Mouse (Mus musculus) heart, adult 2 months (tissue): ENCODE measurements around the gene P4hb. TPM values are rescaled to one million over a fixed set of nuclear protein-coding genes. Genes with fewer than 3 reads are reported as not detected.

Source experiments
- DNase-seq, 2 experiments: peaks; one replicate each; pipeline ENCODE4 v3.0.0; 2021
- H3K27ac ChIP-seq: fragments of 200-600 bp; 2 replicates; pipeline ENCODE4 v1.8.1; 2022
- H3K27me3 ChIP-seq: fragments of 200-500 bp; 2 replicates; pipeline ENCODE4 v1.6.1; 2012; ENCODE audit warnings: mild to moderate bottlenecking, low read length, inconsistent platforms, mixed read lengths; ENCODE audit not compliant: control insufficient read depth, insufficient read depth
- H3K36me3 ChIP-seq: fragments of 200-500 bp; 2 replicates; pipeline ENCODE4 v1.6.1; 2012; ENCODE audit warnings: low read length, inconsistent platforms; ENCODE audit not compliant: control insufficient read depth, insufficient read depth
- H3K4me1 ChIP-seq: fragments of 200-500 bp; 2 replicates; pipeline ENCODE4 v1.6.1; 2011; ENCODE audit warnings: low read length; ENCODE audit not compliant: control insufficient read depth, insufficient read depth
- H3K4me3 ChIP-seq: fragments of 200-600 bp; 2 replicates; pipeline ENCODE4 v1.8.1; 2022
- H3K79me2 ChIP-seq: fragments of 200-500 bp; replicated peaks from 2 replicates; pipeline ENCODE4 v1.6.1; 2012; ENCODE audit warnings: mild to moderate bottlenecking, inconsistent platforms, low read length, moderate library complexity, mixed read lengths; ENCODE audit not compliant: control insufficient read depth, insufficient read depth
- H3K9ac ChIP-seq: fragments of 200-500 bp; 2 replicates; pipeline ENCODE4 v1.6.1; 2012; ENCODE audit warnings: low read depth, mild to moderate bottlenecking, control low read depth, inconsistent platforms, low read length, mixed read lengths
- CTCF ChIP-seq: fragments of 200-600 bp; IDR thresholded peaks from 2 replicates; pipeline ENCODE4 v1.8.1; 2022; ENCODE audit warnings: antibody characterized with exemption, mild to moderate bottlenecking, moderate library complexity
- EP300 ChIP-seq: fragments of 200-500 bp; IDR thresholded peaks from 2 replicates; pipeline ENCODE4 v1.6.1; 2011; ENCODE audit warnings: low read depth, low read length, control low read depth; ENCODE audit not compliant: insufficient read depth
- POLR2A ChIP-seq: fragments of 200-500 bp; IDR thresholded peaks from 2 replicates; pipeline ENCODE4 v1.6.1; 2011; ENCODE audit warnings: mild to moderate bottlenecking, low read depth, low read length, control low read depth; ENCODE audit not compliant: insufficient read depth
- WGBS: fragments of 180-500 bp; shearing (Covaris S2); methylation state at CpG from one replicate; pipeline ENCODE4 v1.1.7; 2018; 5-methylcytosine and 5-hydroxymethylcytosine counted together
- intact Hi-C: fragments of 180-260 bp; cut with DNase I; formaldehyde crosslinking; loops from one replicate; pipeline ENCODE4 v1.15.1; 2025
- polyA plus RNA-seq: library from polyadenylated mRNA; depleted of rRNA; stranded (reverse); fragments of >200 nt; gene quantifications from 2 replicates; pipeline ENCODE4 v1.2.3, GENCODE M21; 2012
- total RNA-seq, 2 experiments: library from RNA; stranded (reverse); gene quantifications; 2 replicates each; pipeline ENCODE4 v1.2.3; 2021

The P4hb gene
- total and polyA plus RNA-seq, 3 experiments, result 115 to 246 (median 221) TPM

GRCm38 (mm10) chr11:120555260-120555659, 17.8 kb downstream of the P4hb start:
- WGBS, result 37% methylated on average over 2 of the region's 2 CpGs
- no peak overlapping the region for H3K4me3 ChIP-seq
- DNase-seq, result no peak
- intact Hi-C loops, result no loop called here
- H3K27me3 ChIP-seq, result no peaks in the 10 kb centered on the region
- H3K9ac ChIP-seq, result no peak overlapping the region
- no peaks in the 10 kb centered on the region for H3K36me3 ChIP-seq
- no peaks in the 10 kb centered on the region for H3K79me2 ChIP-seq
- peak overlapping the region; percentile 67 for H3K27ac ChIP-seq
- TF ChIP-seq EP300, result no peak
- H3K4me1 ChIP-seq, result peaks cover 5% of the 10 kb centered on the region; the same call in 1 of the 2 replicates

- 24% methylated on average over 7 of the region's 7 CpGs for WGBS
- Histone ChIP-seq H3K9ac (no peak overlapping the region), H3K4me1 (peaks cover 7% of the 10 kb centered on the region; the same call in 1 of the 2 replicates), H3K4me3 (no peak overlapping the region), H3K36me3 (no peaks in the 10 kb centered on the region), H3K79me2 (no peaks in the 10 kb centered on the region), H3K27me3 (no peaks in the 10 kb centered on the region), H3K27ac (peak overlapping the region; percentile 67)
- TF ChIP-seq CTCF (no peak), EP300 (0 out of 2 replicates have a peak, but pooled peaks have one; percentile 36), POLR2A (no peak; the same call in 1 of the 2 replicates)
- intact Hi-C loops, result no loop called here
- peak in 1 of 2 experiments; percentile 67 for DNase-seq
Measured at GRCm38 (mm10) chr11:120554834-120555233, 18.2 kb downstream of the P4hb start.

- Histone ChIP-seq H3K4me3 (no peak overlapping the region), H3K36me3 (no peaks in the 10 kb centered on the region), H3K9ac (no peak overlapping the region), H3K27me3 (no peaks in the 10 kb centered on the region), H3K79me2 (no peaks in the 10 kb centered on the region), H3K4me1 (peaks cover 14% of the 10 kb centered on the region), H3K27ac (no peak overlapping the region)
- DNase-seq, result no peak
- WGBS, result 50% methylated on average over 5 of the region's 5 CpGs
- intact Hi-C loops, result no loop called here
- TF ChIP-seq CTCF (no peak), EP300 (no peak), POLR2A (no peak)
Measured at GRCm38 (mm10) chr11:120552736-120553135, 20.3 kb downstream of the P4hb start.

GRCm38 (mm10) chr11:120550810-120551440, 22.1 kb downstream of the P4hb start, which contains the start of gene Ppp1r27:
Gene Ppp1r27, minus strand, starts transcription at chr11:120551132.
- no peak for DNase-seq
- Histone ChIP-seq H3K4me1 (peaks cover 14% of the 10 kb centered on the region), H3K9ac (peak within 1 kb of the TSS; percentile 79), H3K36me3 (no peaks in the 10 kb centered on the region), H3K27ac (peak within 1 kb of the TSS; percentile 93), H3K79me2 (no peaks in the 10 kb centered on the region), H3K4me3 (peak within 1 kb of the TSS; percentile 96), H3K27me3 (no peaks in the 10 kb centered on the region)
- intact Hi-C loops, result no loop called here
- TF ChIP-seq EP300 (no peak), POLR2A (no peak), CTCF (no peak)
- WGBS, result 92% methylated on average over 28 of the region's 28 CpGs

- WGBS, result 73% methylated on average over 11 of the region's 11 CpGs
- Histone ChIP-seq H3K4me3 (peak overlapping the region; percentile 96), H3K9ac (peak overlapping the region; percentile 79), H3K27me3 (no peaks in the 10 kb centered on the region), H3K27ac (peak overlapping the region; percentile 93), H3K36me3 (no peaks in the 10 kb centered on the region), H3K79me2 (no peaks in the 10 kb centered on the region), H3K4me1 (peaks cover 10% of the 10 kb centered on the region)
- intact Hi-C loops, result loop anchor here (2.0 to 5.0 kb wide), 3 partner anchors 21 to 32 kb away; partner anchors contain the start of gene Arhgdia
- DNase-seq, result no peak
- no peak for TF ChIP-seq EP300
- no peak for TF ChIP-seq CTCF
- TF ChIP-seq POLR2A, result no peak
Measured at GRCm38 (mm10) chr11:120549986-120550809, 22.9 kb downstream of the P4hb start.
